Mouse (Mus musculus): ENCODE measurements around the gene Mamdc2.
A peak's percentile ranks its signal among the peaks of the same experiment; 100 is the strongest.

The Mamdc2 gene

DNA sequence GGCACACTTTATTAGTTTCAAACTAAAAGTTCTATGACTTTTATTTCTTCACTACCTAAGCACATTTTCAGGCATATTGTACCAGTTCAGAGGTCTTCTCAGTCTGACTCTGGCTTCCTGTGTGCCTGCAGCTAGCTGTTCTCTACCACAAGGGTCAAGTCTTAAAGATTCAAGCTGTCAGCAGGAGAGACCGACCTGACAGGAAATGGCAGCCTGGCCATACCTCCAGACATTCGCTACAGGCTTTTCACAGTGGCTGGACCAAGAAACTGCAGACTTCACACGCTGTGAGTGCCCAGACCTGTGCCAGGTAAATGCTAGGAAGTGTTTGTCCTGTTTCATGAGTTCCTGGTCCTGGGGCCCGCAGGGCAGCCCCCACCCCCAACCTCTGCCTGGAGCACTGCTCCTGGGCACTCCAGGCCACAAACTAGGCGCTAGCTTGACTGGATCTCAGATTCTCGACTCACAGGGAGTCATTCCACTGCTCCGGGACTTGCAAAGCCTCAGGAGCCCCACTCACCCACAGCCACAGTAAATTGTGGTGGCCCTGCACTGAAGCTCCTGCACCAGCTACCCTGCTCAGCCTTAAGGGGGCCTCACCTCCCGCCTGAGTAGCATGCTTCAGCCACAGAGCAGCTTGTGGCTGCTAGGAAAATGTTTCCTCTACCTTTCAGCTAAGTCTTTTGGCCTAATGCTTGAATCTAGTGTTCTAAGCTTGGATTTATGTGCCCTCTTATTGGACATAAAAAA is 166.2 kb downstream of the Mamdc2 start:
- no peak for DNase-seq (ENCODE audit: low read depth, low spot score)

DNA sequence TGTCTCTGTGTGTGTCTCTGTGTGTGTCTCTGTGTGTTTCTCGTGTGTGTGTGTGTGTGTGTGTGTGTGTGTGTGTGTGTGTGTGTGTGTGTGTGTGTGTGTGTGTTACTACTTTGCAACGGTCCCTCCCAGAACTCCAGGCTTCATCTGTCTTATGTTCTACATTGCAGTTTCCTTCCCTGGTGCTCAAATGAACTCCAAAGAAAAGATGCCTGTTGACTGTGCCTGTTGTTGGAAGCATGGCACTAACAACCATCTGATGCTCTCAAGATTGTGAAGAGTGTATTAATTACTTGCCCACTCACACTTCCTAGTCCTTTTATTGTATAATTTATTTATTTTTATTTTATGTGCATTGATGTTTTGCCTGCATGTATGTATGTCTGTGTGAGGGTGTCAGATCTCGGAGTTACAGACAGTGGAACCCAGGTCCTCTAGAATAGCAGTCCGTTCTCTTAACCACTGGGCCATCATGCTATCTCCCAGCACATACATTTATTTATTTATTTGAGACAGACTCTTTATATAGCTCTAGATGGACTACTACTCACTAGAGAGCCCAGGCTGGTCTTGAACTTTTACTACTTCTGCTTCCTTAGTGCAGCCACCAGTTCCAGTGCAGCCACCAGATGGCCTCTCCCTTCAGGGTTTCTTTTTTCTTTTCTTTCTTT is 174.1 kb downstream of the Mamdc2 start:
- peak; percentile 4 for DNase-seq (ENCODE audit: low read depth, low spot score)

DNA sequence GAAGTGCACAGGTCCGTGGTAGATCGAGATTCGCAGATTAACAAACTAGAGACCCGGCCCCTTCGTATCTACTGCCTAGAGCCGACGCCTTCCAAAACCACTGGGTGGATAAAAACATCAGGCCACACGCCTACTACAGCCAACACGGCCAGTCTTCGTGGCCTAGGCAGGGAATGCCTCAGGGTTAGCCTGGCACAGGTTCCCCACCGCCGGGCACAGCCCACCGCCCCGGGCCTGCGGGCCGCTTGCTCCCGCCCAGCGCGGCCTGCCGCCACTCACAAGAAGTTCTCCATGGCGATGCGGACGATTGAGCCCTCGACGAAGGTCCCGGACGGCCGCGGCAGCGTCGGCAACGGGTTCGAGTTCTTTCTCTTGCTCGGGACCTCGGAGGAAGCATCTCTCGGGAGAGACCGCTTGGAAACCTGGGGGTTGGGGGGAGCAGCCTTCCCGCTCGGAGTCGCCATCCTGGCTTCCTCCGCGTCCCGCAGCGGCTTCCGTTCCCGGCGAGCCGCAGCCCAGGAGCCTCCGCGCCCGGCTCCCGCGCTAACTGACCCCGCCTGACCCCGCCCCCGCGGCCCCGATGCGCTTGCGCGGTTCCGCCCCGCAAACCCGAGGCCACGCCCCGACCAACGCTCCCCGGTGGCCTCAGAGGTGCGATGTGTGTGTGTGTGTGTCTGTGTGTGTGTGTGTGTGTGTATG is 174.7 kb downstream of the Mamdc2 start, which contains the start of gene Smc5:
Smc5 (minus strand) TSS at position 543 of the 699 bp plus-strand sequence.
- peak; percentile 94 for DNase-seq (ENCODE audit: low read depth, low spot score)

DNA sequence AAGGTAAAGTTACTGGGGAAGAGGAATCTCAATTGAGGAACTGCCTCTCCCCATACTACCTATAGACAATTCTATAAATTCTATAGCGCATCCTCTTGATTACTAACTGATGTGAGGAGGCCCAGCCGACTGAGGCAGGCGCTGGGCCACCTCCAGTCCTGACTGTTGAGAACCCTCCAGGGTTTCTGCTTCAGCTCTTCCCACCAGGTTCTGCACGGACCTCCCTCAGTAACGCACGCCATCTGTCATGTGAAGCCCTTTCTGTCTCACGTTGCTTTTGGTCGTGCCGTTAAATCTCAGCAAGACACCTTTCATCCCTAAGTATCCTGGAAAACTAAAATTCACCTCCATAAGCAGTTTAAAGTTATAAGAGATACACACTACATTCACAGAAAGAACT is 191.5 kb downstream of the Mamdc2 start:
- no peak for DNase-seq (ENCODE audit: low read depth, low spot score)

Measured in CD4-positive, CD25-positive, alpha-beta regulatory T cell, adult 2 months (primary cell).